Mouse (Mus musculus) C2C12 (cell line): ENCODE measurements around the gene Plekhg1.

ENCODE experiments used
- CTCF ChIP-seq: IDR thresholded peaks from one replicate; pipeline ENCODE4 v1.5.1; 2011; ENCODE audit not compliant: control insufficient read depth, insufficient read depth, insufficient read length
- FOSL1 ChIP-seq: IDR thresholded peaks from one replicate; pipeline ENCODE4 v1.8.0; 2011; ENCODE audit warnings: mild to moderate bottlenecking, low read length; ENCODE audit not compliant: poor library complexity, insufficient read depth, severe bottlenecking
- MAX ChIP-seq: IDR thresholded peaks from one replicate; pipeline ENCODE4 v1.6.1; 2011; ENCODE audit warnings: mild to moderate bottlenecking, control low read depth
- MYOD1 ChIP-seq: IDR thresholded peaks from one replicate; pipeline ENCODE4 v1.6.1; 2011; ENCODE audit warnings: low read depth; ENCODE audit not compliant: control insufficient read depth, insufficient read length
- MYOG ChIP-seq: IDR thresholded peaks from one replicate; pipeline ENCODE4 v1.6.1; 2011; ENCODE audit not compliant: control insufficient read depth, insufficient read length; ENCODE audit errors: extremely low read depth

DNA sequence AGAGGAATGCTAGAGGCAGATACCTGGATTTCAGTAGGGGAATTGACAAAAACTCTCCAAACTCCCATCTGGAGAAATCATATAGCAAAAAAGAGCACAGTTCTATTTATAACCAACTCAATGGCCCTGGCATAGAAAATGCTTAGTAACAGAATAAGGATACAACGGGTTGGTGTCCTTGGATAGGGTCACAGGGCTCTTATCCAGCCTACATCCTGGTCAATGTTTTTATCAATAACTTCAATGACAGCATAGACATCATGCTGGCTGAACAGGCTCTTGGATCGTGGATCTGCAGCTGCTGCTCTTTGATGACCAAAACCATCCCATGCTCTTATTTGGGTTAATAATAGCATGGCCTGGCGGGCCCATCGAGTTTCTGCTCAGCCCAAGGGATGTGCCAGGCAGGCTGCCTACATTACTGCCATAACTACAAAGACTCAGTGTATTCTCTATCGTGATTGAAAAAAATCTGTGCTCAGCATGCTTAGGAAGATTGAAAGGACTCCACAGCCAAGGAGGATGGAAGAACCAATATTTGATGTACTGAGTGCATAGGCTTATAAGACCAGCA is 44.7 kb upstream of the Plekhg1 start:
- no peak for TF ChIP-seq MYOD1
- TF ChIP-seq CTCF, result no peak
- TF ChIP-seq MYOG, result no peak
- no peak for TF ChIP-seq FOSL1
- TF ChIP-seq MAX, result no peak
